Mouse (Mus musculus): Measurements from ENCODE around the gene Stra6.
A peak's percentile ranks its signal among the peaks of the same experiment; 100 is the strongest.

DNA sequence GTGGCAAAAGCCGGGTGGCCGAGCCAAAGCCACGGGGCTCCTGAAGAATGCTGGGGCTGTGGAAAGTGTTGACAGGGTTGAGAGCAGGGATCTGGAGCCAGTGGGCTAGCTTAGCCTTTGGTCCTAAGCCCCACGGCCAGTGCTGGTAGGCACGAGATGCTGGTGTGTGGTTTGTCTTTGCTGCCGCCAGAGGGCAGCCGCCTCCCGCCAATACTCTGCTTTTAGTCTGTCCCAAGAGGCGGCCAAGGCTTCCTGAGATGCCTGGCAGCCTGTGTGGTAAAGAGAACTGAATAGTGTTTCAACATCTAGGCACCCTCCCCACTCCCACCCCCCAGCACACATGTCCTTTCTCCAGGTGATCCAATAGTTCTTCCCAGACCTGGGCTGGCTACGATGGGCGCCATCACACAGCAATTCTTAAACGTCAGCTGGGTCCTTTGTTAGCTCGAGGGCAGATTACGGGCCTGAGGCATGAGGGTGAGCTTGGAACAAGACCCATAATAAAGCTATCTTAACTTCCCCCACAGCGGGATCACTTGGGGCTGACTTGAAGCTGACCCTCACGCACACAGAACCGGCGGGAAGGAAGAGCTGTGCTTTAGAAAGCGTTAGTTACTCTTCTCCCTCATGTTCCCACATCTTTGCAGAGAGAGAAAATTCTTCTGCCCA lies 25.0 kb upstream of the Stra6 start:
- TF ChIP-seq POLR2AphosphoS5 (IDR thresholded peaks at IDR 0.05; ENCODE audit: insufficient replicate concordance, low read depth, low read length) (no peak), CTCF (IDR thresholded peaks at IDR 0.05; ENCODE audit: low read depth, low read length) (peak; percentile 54), GATA1 (IDR thresholded peaks at IDR 0.05; ENCODE audit: borderline replicate concordance, low read length) (no peak), TAL1 (conservative IDR thresholded peaks at IDR 0.05; ENCODE audit: low read depth, low read length) (no peak), GATA2 (IDR thresholded peaks at IDR 0.05; ENCODE audit: borderline replicate concordance, low read depth, low read length) (no peak)

Data from G1E (cell line).